Mouse (Mus musculus) megakaryocyte, embryonic 14.5 days (primary cell): ENCODE results near the gene Fmod.

Experiments
- FLI1 ChIP-seq: IDR thresholded peaks from 2 replicates; pipeline ENCODE4 v1.6.1; 2012; ENCODE audit warnings: low read length, inconsistent platforms, mixed read lengths
- GATA1 ChIP-seq: IDR thresholded peaks from 3 replicates; pipeline ENCODE4 v1.6.1; 2012; ENCODE audit warnings: mixed read lengths, low read length, inconsistent platforms, borderline replicate concordance

GRCm38 (mm10) chr1:134095033-134095612 lies 58.1 kb downstream of the Fmod start:
- no peak for TF ChIP-seq GATA1
- TF ChIP-seq FLI1, result no peak
